Mouse (Mus musculus) liver, postnatal 0 days (tissue): ENCODE measurements around the gene Gpr132. TPM values are rescaled to one million over a fixed set of nuclear protein-coding genes. Genes with fewer than 3 reads are reported as not detected.

Experiments used
- ATAC-seq: fragments of 200-750 bp; cut with Nextera tagmentation; 2 replicates; pipeline ENCODE4 v1.8.0; 2017; ENCODE audit warnings: mild to moderate bottlenecking, moderate library complexity
- DNase-seq: peaks from one replicate; pipeline ENCODE4 v3.0.0-alpha.2; 2016
- H3K27ac ChIP-seq: fragments of 300-500 bp; sonication (generic); 2 replicates; pipeline ENCODE4 v1.5.1; 2014; ENCODE audit warnings: antibody characterized with exemption, moderate library complexity, mild to moderate bottlenecking, low read depth
- H3K27me3 ChIP-seq: fragments of 300-500 bp; sonication (generic); 2 replicates; pipeline ENCODE4 v1.6.1; 2014; ENCODE audit warnings: low read length, control low read depth, mixed read lengths; ENCODE audit not compliant: insufficient read depth
- H3K36me3 ChIP-seq: fragments of 300-500 bp; sonication (generic); replicated peaks from 2 replicates; pipeline ENCODE4 v1.6.1; 2014; ENCODE audit warnings: mild to moderate bottlenecking, control low read depth, low read length, moderate library complexity, mixed read lengths; ENCODE audit not compliant: insufficient read depth
- H3K4me1 ChIP-seq: fragments of 300-500 bp; sonication (generic); 2 replicates; pipeline ENCODE4 v1.6.1; 2014; ENCODE audit warnings: antibody characterized with exemption, mild to moderate bottlenecking, control low read depth; ENCODE audit not compliant: insufficient read depth
- H3K4me2 ChIP-seq: fragments of 300-500 bp; sonication (generic); 2 replicates; pipeline ENCODE4 v1.6.1; 2014; ENCODE audit warnings: low read depth, mild to moderate bottlenecking, low read length, moderate library complexity, mixed read lengths
- H3K4me3 ChIP-seq: fragments of 300-500 bp; sonication (generic); 2 replicates; pipeline ENCODE4 v1.5.1; 2014; ENCODE audit warnings: low read depth, low read length
- H3K9ac ChIP-seq: fragments of 300-500 bp; sonication (generic); replicated peaks from 2 replicates; pipeline ENCODE4 v1.6.1; 2014; ENCODE audit warnings: mild to moderate bottlenecking, moderate library complexity
- H3K9me3 ChIP-seq: fragments of 300-500 bp; sonication (generic); 2 replicates; pipeline ENCODE4 v1.6.1; 2016; ENCODE audit warnings: mild to moderate bottlenecking, control low read depth, low read length, mixed read lengths
- CTCF ChIP-seq: sonication (generic); IDR thresholded peaks from 2 replicates; pipeline ENCODE4 v1.5.1; 2016; ENCODE audit warnings: antibody characterized with exemption, low read depth
- EP300 ChIP-seq: IDR thresholded peaks from 2 replicates; pipeline ENCODE4 v1.6.1; 2016; ENCODE audit warnings: antibody characterized with exemption, low read depth, mild to moderate bottlenecking
- WGBS: fragments of 180-500 bp; shearing (Covaris S2); extraction: QIAGEN DNeasy Blood & Tissue Kit; methylation state at CpG from one replicate; pipeline ENCODE4 v1.1.7; 2014; ENCODE audit not compliant: insufficient replicate concordance; 5-methylcytosine and 5-hydroxymethylcytosine counted together
- polyA plus RNA-seq: library from polyadenylated mRNA; unstranded; fragments of >200 nt; fragmentation: Nextera tagmentation; extraction: Ambion mirVana; gene quantifications from 2 replicates; pipeline ENCODE4 v1.2.1, GENCODE M21; 2015

The Gpr132 gene
- polyA plus RNA-seq, 1 experiment from 2014 or later: 0.34 TPM

- no peak for TF ChIP-seq EP300
- TF ChIP-seq CTCF: no peak
- 34% methylated on average over 8 of the region's 8 CpGs for WGBS
- H3K4me3 ChIP-seq: no peak overlapping the region
Observed at GRCm38 (mm10) chr12:112859930-112860329, 8.1 kb downstream of the Gpr132 start.

GRCm38 (mm10) chr12:112858581-112859336, 9.3 kb downstream of the Gpr132 start:
- Histone ChIP-seq H3K27me3 (no peaks in the 10 kb centered on the region), H3K36me3 (no peaks in the 10 kb centered on the region), H3K27ac (no peak overlapping the region), H3K4me3 (no peak overlapping the region), H3K4me1 (peaks cover 9% of the 10 kb centered on the region), H3K9ac (no peak overlapping the region), H3K4me2 (no peak overlapping the region), H3K9me3 (no peaks in the 10 kb centered on the region)
- DNase-seq (no peak), ATAC-seq (no peak)
- TF ChIP-seq EP300 (no peak), CTCF (no peak)
- 79% methylated on average over 9 of the region's 9 CpGs for WGBS

More at GRCm38 (mm10) chr12:112859930-112860329, 8.1 kb downstream of the Gpr132 start:
- Histone ChIP-seq H3K36me3 (no peaks in the 10 kb centered on the region), H3K9me3 (no peaks in the 10 kb centered on the region), H3K9ac (peak overlapping the region; percentile 21; the same call in 1 of the 2 replicates), H3K4me2 (peak overlapping the region; percentile 40), H3K4me1 (peaks cover 9% of the 10 kb centered on the region), H3K27ac (peak overlapping the region; percentile 24; the same call in 1 of the 2 replicates), H3K27me3 (no peaks in the 10 kb centered on the region)
- DNase-seq (no peak), ATAC-seq (no peak)

GRCm38 (mm10) chr12:112857021-112857925, 10.8 kb downstream of the Gpr132 start:
- no peak for DNase-seq
- no peaks in the 10 kb centered on the region for H3K27me3 ChIP-seq

GRCm38 (mm10) chr12:112856338-112856737, 11.7 kb downstream of the Gpr132 start:
- Histone ChIP-seq H3K4me3 (no peak overlapping the region), H3K36me3 (no peaks in the 10 kb centered on the region), H3K9me3 (no peaks in the 10 kb centered on the region), H3K27ac (no peak overlapping the region), H3K9ac (no peak overlapping the region), H3K4me2 (no peak overlapping the region), H3K4me1 (peaks cover 4% of the 10 kb centered on the region; the same call in 1 of the 2 replicates), H3K27me3 (no peaks in the 10 kb centered on the region)
- ATAC-seq (no peak), DNase-seq (no peak)
- TF ChIP-seq CTCF: peak; percentile 27; the same call in 1 of the 2 replicates
- TF ChIP-seq EP300: no peak
- 85% methylated on average over 3 of the region's 3 CpGs for WGBS

More at GRCm38 (mm10) chr12:112857021-112857925, 10.8 kb downstream of the Gpr132 start:
- H3K4me2 ChIP-seq: no peak overlapping the region
- no peaks in the 10 kb centered on the region for H3K36me3 ChIP-seq
- H3K4me1 ChIP-seq: peaks cover 9% of the 10 kb centered on the region
- peak; percentile 45 for ATAC-seq
- WGBS: 54% methylated on average over 9 of the region's 9 CpGs
- TF ChIP-seq EP300 (no peak), CTCF (no peak)
- H3K4me3 ChIP-seq: no peak overlapping the region
- 0 out of 2 replicates have a peak overlapping the region, but pooled peaks have one; percentile 22 for H3K27ac ChIP-seq
- H3K9me3 ChIP-seq: no peaks in the 10 kb centered on the region
- H3K9ac ChIP-seq: no peak overlapping the region

GRCm38 (mm10) chr12:112854610-112855333, 13.3 kb downstream of the Gpr132 start:
- Histone ChIP-seq H3K27ac (no peak overlapping the region), H3K4me1 (peaks cover 1% of the 10 kb centered on the region; the same call in 1 of the 2 replicates), H3K36me3 (no peaks in the 10 kb centered on the region), H3K9ac (no peak overlapping the region), H3K4me2 (no peak overlapping the region), H3K4me3 (no peak overlapping the region), H3K27me3 (no peaks in the 10 kb centered on the region), H3K9me3 (no peaks in the 10 kb centered on the region)
- DNase-seq (no peak), ATAC-seq (no peak)
- WGBS: 54% methylated on average over 7 of the region's 7 CpGs
- TF ChIP-seq EP300 (no peak), CTCF (no peak)
